Mouse (Mus musculus): ENCODE data around the gene Kdm3a. TPM values are rescaled to one million over a fixed set of nuclear protein-coding genes. Genes with fewer than 3 reads are reported as not detected.

Kdm3a gene
- total and polyA plus RNA-seq, 3 experiments = 12.3 to 38.1 (median 22.5) TPM

DNA sequence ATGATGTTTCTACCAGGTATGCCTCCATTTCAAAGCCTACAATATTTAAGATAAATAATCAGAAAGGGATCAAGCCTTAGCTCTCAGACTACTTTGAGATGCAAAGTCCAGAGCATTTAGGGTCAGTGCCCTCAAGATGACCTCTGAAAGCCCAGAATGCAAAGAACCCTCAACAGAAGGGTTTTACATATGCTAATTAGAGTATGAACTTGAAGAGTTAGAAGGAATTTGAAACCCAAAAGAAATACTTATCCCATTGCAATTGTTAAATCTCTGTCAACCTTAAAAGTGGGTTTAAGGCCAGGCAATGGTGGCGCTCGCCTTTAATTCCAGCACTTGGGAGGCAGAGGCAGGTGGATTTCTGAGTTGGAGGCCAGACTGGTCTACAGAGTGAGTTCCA, 6.8 kb downstream of the Kdm3a start:
- H3K79me2 ChIP-seq (replicated peaks; ENCODE audit: control insufficient read depth, extremely low read depth, insufficient read depth, poor library complexity, severe bottlenecking) = no peaks in the 10 kb centered on the region
- DNase-seq (ENCODE audit: extremely low read depth) = no peak
- H3K4me3 ChIP-seq (replicated peaks in 1 of 3; ENCODE audit: low read depth in 2 of 3, low read length in 2 of 3, poor library complexity in 1 of 3) = no peak overlapping the region
- H3K27ac ChIP-seq (ENCODE audit: insufficient read depth, low read depth) = no peak overlapping the region
- no peak overlapping the region for H3K9ac ChIP-seq (ENCODE audit: insufficient read depth, low read depth)
- no peak for TF ChIP-seq NRF1 (IDR thresholded peaks at IDR 0.05; ENCODE audit: low read depth, low read length)
- no peak for TF ChIP-seq POLR2A (IDR thresholded peaks at IDR 0.05; ENCODE audit: low read depth, low read length)
- TF ChIP-seq MAZ (IDR thresholded peaks at IDR 0.05; ENCODE audit: low read depth, low read length) = no peak
- no peak for TF ChIP-seq CTCF (conservative IDR thresholded peaks at IDR 0.05 in 1 of 2, IDR thresholded peaks at IDR 0.05 in 1 of 2; ENCODE audit: low read depth in 2 of 2, low read length in 2 of 2)
- TF ChIP-seq UBTF (IDR thresholded peaks at IDR 0.05; ENCODE audit: low read depth, low read length) = no peak
- TF ChIP-seq GABPA (IDR thresholded peaks at IDR 0.05; ENCODE audit: insufficient replicate concordance, low read depth, low read length) = no peak
- no peak for TF ChIP-seq ELF1 (IDR thresholded peaks at IDR 0.05; ENCODE audit: low read depth, low read length)
- H3K9me3 ChIP-seq (replicated peaks; ENCODE audit: low read length) = no peaks in the 10 kb centered on the region
- peaks cover 20 to 80% of the 10 kb centered on the region in 2 experiments for H3K36me3 ChIP-seq (replicated peaks in 1 of 2; ENCODE audit: control insufficient read depth in 1 of 2, insufficient read depth in 1 of 2, low read length in 1 of 2)
- dilution Hi-C loops (cut with MboI; ENCODE audit: extremely low pct_ligation_motif_present, extremely low pct_unique_long_range_greater_than_20kb, low sequenced_read_pairs) = no loop called here
- in situ Hi-C loops (cut with MboI; ENCODE audit: low pct_ligation_motif_present, low pct_unique_long_range_greater_than_20kb, low sequenced_read_pairs) = loop anchor here (25.0 kb wide), 1 partner anchor 186 kb away; no protein-coding TSS in a partner anchor
- H3K4me2 ChIP-seq (ENCODE audit: insufficient read depth, low read depth, poor library complexity, severe bottlenecking) = no peak overlapping the region
- no peaks in the 10 kb centered on the region for H3K27me3 ChIP-seq (replicated peaks)
- H3K4me1 ChIP-seq (ENCODE audit: control insufficient read depth in 1 of 2, insufficient read depth in 2 of 2) = peaks cover 3 to 7% of the 10 kb centered on the region in 2 experiments; a peak in 1 of 4 replicates

DNA sequence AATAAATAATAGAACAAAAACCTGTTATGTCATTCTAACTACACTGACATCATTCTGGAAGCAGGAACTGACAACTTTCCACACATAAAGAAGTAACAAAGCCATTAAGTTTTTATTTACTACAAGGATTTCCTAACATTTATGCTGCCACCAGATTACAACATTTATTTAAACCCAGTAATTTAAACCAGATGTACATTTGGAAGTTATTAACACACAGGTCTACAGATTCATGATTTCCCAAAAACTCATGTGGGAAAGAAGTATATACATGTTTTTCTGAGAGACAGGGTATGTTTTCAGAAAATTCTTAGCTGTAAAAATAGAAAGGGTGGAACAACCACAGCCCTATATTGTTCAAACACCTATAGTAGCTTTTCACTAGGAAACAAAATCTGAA, 8.1 kb downstream of the Kdm3a start:
- Histone ChIP-seq H3K9ac (ENCODE audit: insufficient read depth, low read depth) (no peak overlapping the region), H3K4me1 (ENCODE audit: control insufficient read depth in 1 of 2, insufficient read depth in 2 of 2) (no peaks in the 10 kb centered on the region), H3K4me3 (replicated peaks in 1 of 3; ENCODE audit: low read depth in 2 of 3, low read length in 2 of 3, poor library complexity in 1 of 3) (no peak overlapping the region), H3K4me2 (ENCODE audit: insufficient read depth, low read depth, poor library complexity, severe bottlenecking) (no peak overlapping the region), H3K9me3 (replicated peaks; ENCODE audit: low read length) (no peaks in the 10 kb centered on the region), H3K79me2 (replicated peaks; ENCODE audit: control insufficient read depth, extremely low read depth, insufficient read depth, poor library complexity, severe bottlenecking) (no peaks in the 10 kb centered on the region), H3K27me3 (replicated peaks) (no peaks in the 10 kb centered on the region), H3K36me3 (replicated peaks in 1 of 2; ENCODE audit: control insufficient read depth in 1 of 2, insufficient read depth in 1 of 2, low read length in 1 of 2) (peaks cover 27 to 82% of the 10 kb centered on the region in 2 experiments), H3K27ac (ENCODE audit: insufficient read depth, low read depth) (no peak overlapping the region)
- dilution Hi-C loops (cut with MboI; ENCODE audit: extremely low pct_ligation_motif_present, extremely low pct_unique_long_range_greater_than_20kb, low sequenced_read_pairs) (no loop called here), in situ Hi-C loops (cut with MboI; ENCODE audit: low pct_ligation_motif_present, low pct_unique_long_range_greater_than_20kb, low sequenced_read_pairs) (loop anchor here (25.0 kb wide), 1 partner anchor 188 kb away; no protein-coding TSS in a partner anchor)
- TF ChIP-seq JUN (IDR thresholded peaks at IDR 0.05; ENCODE audit: insufficient read depth, low read depth, low read length) (no peak), MYC (IDR thresholded peaks at IDR 0.05; ENCODE audit: low read depth, low read length) (no peak), NRF1 (IDR thresholded peaks at IDR 0.05; ENCODE audit: low read depth, low read length) (no peak), KAT2A (IDR thresholded peaks at IDR 0.05; ENCODE audit: insufficient replicate concordance, low read length) (no peak), GABPA (IDR thresholded peaks at IDR 0.05; ENCODE audit: insufficient replicate concordance, low read depth, low read length) (no peak)
- DNase-seq (ENCODE audit: extremely low read depth) = no peak

DNA sequence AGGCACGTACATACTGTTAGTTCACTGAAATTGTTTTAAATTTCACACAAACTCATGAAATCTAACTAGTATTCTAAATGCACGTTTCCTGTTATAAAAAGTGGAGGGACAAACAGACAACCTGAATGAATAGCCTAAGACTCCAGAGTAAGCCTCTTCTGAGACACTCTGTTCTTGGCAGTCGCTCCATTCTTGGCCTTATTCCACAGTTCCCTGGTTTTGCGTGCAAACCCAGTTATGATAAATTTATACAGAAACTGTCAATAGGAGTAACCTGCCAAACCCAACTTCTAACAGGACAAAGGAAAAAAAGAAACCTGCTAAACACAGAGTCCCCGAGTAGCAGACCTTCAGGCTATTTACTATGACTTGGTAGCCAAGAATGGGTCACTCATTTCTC, 10.8 kb downstream of the Kdm3a start:
- dilution Hi-C loops (cut with MboI; ENCODE audit: extremely low pct_ligation_motif_present, extremely low pct_unique_long_range_greater_than_20kb, low sequenced_read_pairs) = no loop called here
- H3K27me3 ChIP-seq (replicated peaks) = no peaks in the 10 kb centered on the region
- no peak for DNase-seq (ENCODE audit: extremely low read depth)
- in situ Hi-C loops (cut with MboI; ENCODE audit: low pct_ligation_motif_present, low pct_unique_long_range_greater_than_20kb, low sequenced_read_pairs) = no loop called here
- H3K4me1 ChIP-seq (ENCODE audit: control insufficient read depth in 1 of 2, insufficient read depth in 2 of 2) = no peaks in the 10 kb centered on the region
- TF ChIP-seq ZNF384 (IDR thresholded peaks at IDR 0.05; ENCODE audit: low read depth, low read length) = no peak
- no peak for TF ChIP-seq MYC (IDR thresholded peaks at IDR 0.05; ENCODE audit: low read depth, low read length)
- TF ChIP-seq RAD21 (IDR thresholded peaks at IDR 0.05; ENCODE audit: low read depth, low read length) = no peak
- no peak for TF ChIP-seq MAZ (IDR thresholded peaks at IDR 0.05; ENCODE audit: low read depth, low read length)
- no peak for TF ChIP-seq E2F4 (IDR thresholded peaks at IDR 0.05; ENCODE audit: insufficient replicate concordance, low read depth, low read length)
- TF ChIP-seq ZKSCAN1 (IDR thresholded peaks at IDR 0.05; ENCODE audit: borderline replicate concordance, low read depth, low read length) = no peak
- TF ChIP-seq TCF12 (IDR thresholded peaks at IDR 0.05; ENCODE audit: low read depth, low read length) = no peak
- TF ChIP-seq NRF1 (IDR thresholded peaks at IDR 0.05; ENCODE audit: low read depth, low read length) = no peak
- TF ChIP-seq PAX5 (IDR thresholded peaks at IDR 0.05; ENCODE audit: low read length) = no peak
- no peak for TF ChIP-seq MAFK (IDR thresholded peaks at IDR 0.05; ENCODE audit: insufficient replicate concordance, low read length)
- no peaks in the 10 kb centered on the region for H3K9me3 ChIP-seq (replicated peaks; ENCODE audit: low read length)
- H3K4me3 ChIP-seq (replicated peaks in 1 of 3; ENCODE audit: low read depth in 2 of 3, low read length in 2 of 3, poor library complexity in 1 of 3) = no peak overlapping the region
- H3K36me3 ChIP-seq (replicated peaks in 1 of 2; ENCODE audit: control insufficient read depth in 1 of 2, insufficient read depth in 1 of 2, low read length in 1 of 2) = peaks cover 31 to 85% of the 10 kb centered on the region in 2 experiments
- no peaks in the 10 kb centered on the region for H3K79me2 ChIP-seq (replicated peaks; ENCODE audit: control insufficient read depth, extremely low read depth, insufficient read depth, poor library complexity, severe bottlenecking)
- H3K4me2 ChIP-seq (ENCODE audit: insufficient read depth, low read depth, poor library complexity, severe bottlenecking) = no peak overlapping the region
- no peak overlapping the region for H3K9ac ChIP-seq (ENCODE audit: insufficient read depth, low read depth)
- no peak overlapping the region for H3K27ac ChIP-seq (ENCODE audit: insufficient read depth, low read depth)
